Mouse (Mus musculus) gastrocnemius, adult 18-20 months (tissue): ENCODE measurements around the gene Dctd. TPM values are rescaled to one million over a fixed set of nuclear protein-coding genes. Genes with fewer than 3 reads are reported as not detected.
A peak's percentile ranks its signal among the peaks of the same experiment; 100 is the strongest.
"Not testable (repeated sequence)": the region's sequence is repeated elsewhere in the genome, so short reads cannot be mapped to it uniquely, and the experiment has no call there.

Experiments used
- DNase-seq: peaks from one replicate; pipeline ENCODE4 v3.0.0; 2021; ENCODE audit warnings: low spot score
- total RNA-seq, 2 experiments: library from RNA; stranded (reverse); gene quantifications; 2 replicates each; pipeline ENCODE4 v1.2.3; 2021

The Dctd gene
- total RNA-seq, 2 experiments from 2014 or later, result 0.46 to 0.81 TPM

- no peak for DNase-seq
Observed at GRCm38 (mm10) chr8:48141023-48141422, 42.1 kb downstream of the Dctd start.

GRCm38 (mm10) chr8:48145766-48146165 is 46.9 kb downstream of the Dctd start:
- DNase-seq, result no peak

- DNase-seq, result no peak
Observed at GRCm38 (mm10) chr8:48146449-48146848, 47.6 kb downstream of the Dctd start.

- DNase-seq, result peak; percentile 24
Observed at GRCm38 (mm10) chr8:48152062-48152738, 53.3 kb downstream of the Dctd start.

GRCm38 (mm10) chr8:48153360-48154121 is 54.6 kb downstream of the Dctd start:
- DNase-seq, result peak; percentile 59

- DNase-seq, result no peak
Observed at GRCm38 (mm10) chr8:48157718-48158117, 58.8 kb downstream of the Dctd start.

- no peak for DNase-seq
Observed at GRCm38 (mm10) chr8:48158560-48159217, 59.8 kb downstream of the Dctd start.

GRCm38 (mm10) chr8:48177406-48177805 is 78.5 kb downstream of the Dctd start:
- no peak for DNase-seq

- no peak for DNase-seq
Observed at GRCm38 (mm10) chr8:48177876-48178275, 79.0 kb downstream of the Dctd start.

GRCm38 (mm10) chr8:48178993-48179392 is 80.1 kb downstream of the Dctd start:
- DNase-seq, result no peak

GRCm38 (mm10) chr8:48180146-48180545 is 81.3 kb downstream of the Dctd start:
- DNase-seq, result not testable (repeated sequence)

GRCm38 (mm10) chr8:48181000-48181399 is 82.1 kb downstream of the Dctd start:
- no peak for DNase-seq

- DNase-seq, result no peak
Observed at GRCm38 (mm10) chr8:48183758-48184157, 84.9 kb downstream of the Dctd start.

GRCm38 (mm10) chr8:48188586-48188985 is 89.7 kb downstream of the Dctd start:
- no peak for DNase-seq

GRCm38 (mm10) chr8:48195971-48196370 is 97.1 kb downstream of the Dctd start:
- DNase-seq, result no peak

GRCm38 (mm10) chr8:48199171-48199570 is 100.3 kb downstream of the Dctd start:
- DNase-seq, result no peak

GRCm38 (mm10) chr8:48202632-48203031 is 103.7 kb downstream of the Dctd start:
- no peak for DNase-seq

Other genes starting within 250 kb of the Dctd start
- gene Wwc2, start 108.2 kb upstream of the Dctd start, total RNA-seq, result 1 to 10 TPM; 5.1 to 6.7 TPM